Mouse (Mus musculus) MEL (cell line): ENCODE measurements at regions not wholly inside any gene's neighbourhood (a gene's known extent, or its start where the extent isn't known, plus 50 kb on each side); places are given as distances from the start of the nearest gene placed in this dataset.

Source experiments
- DNase-seq: peaks from one replicate; pipeline ENCODE4 v3.0.0; 2011; ENCODE audit warnings: low read depth, low spot score
- H3K27ac ChIP-seq: 2 replicates; pipeline ENCODE4 v1.5.1; 2012; ENCODE audit warnings: low read depth, mild to moderate bottlenecking, control low read depth, low read length, moderate library complexity; ENCODE audit not compliant: control insufficient read depth
- H3K27me3 ChIP-seq, 2 experiments: fragments of 150-350 bp in 1 of 2; sonication (generic) in 1 of 2; 2 replicates each; pipeline ENCODE4 v1.6.1; 2012; ENCODE audit warnings: low read length in 2 of 2, mild to moderate bottlenecking in 2 of 2, improper control_type of control experiment in 1 of 2, moderate library complexity in 1 of 2; ENCODE audit not compliant: insufficient read depth in 2 of 2, control insufficient read depth in 1 of 2
- H3K36me3 ChIP-seq, 2 experiments: 2 replicates each; pipeline ENCODE4 v1.6.1; 2012 to 2014; ENCODE audit warnings: low read length in 2 of 2, improper control_type of control experiment in 1 of 2, inconsistent platforms in 1 of 2, mild to moderate bottlenecking in 1 of 2; ENCODE audit not compliant: insufficient read depth in 2 of 2, control insufficient read depth in 1 of 2
- H3K4me1 ChIP-seq, 2 experiments: fragments of 150-350 bp in 1 of 2; sonication (generic) in 1 of 2; 2 replicates each; pipeline ENCODE4 v1.6.1; 2012; ENCODE audit warnings: low read length in 2 of 2, improper control_type of control experiment in 1 of 2, mild to moderate bottlenecking in 1 of 2; ENCODE audit not compliant: insufficient read depth in 2 of 2, control insufficient read depth in 1 of 2
- H3K4me3 ChIP-seq, 2 experiments: fragments of 150-350 bp in 1 of 2; sonication (generic) in 1 of 2; 2 replicates each; pipeline ENCODE4 v1.5.1; 2012; ENCODE audit warnings: low read depth in 2 of 2, low read length in 2 of 2, mild to moderate bottlenecking in 2 of 2, moderate library complexity in 2 of 2, control low read depth in 1 of 2, improper control_type of control experiment in 1 of 2; ENCODE audit not compliant: control insufficient read depth in 1 of 2, insufficient read depth in 1 of 2
- H3K79me2 ChIP-seq: 2 replicates; pipeline ENCODE4 v1.6.1; 2012; ENCODE audit warnings: mild to moderate bottlenecking, low read length, moderate library complexity; ENCODE audit not compliant: control insufficient read depth, poor library complexity, insufficient read depth
- H3K9ac ChIP-seq: 2 replicates; pipeline ENCODE4 v1.6.1; 2012; ENCODE audit warnings: low read depth, mild to moderate bottlenecking, control low read depth, low read length, moderate library complexity; ENCODE audit not compliant: control insufficient read depth, poor library complexity, severe bottlenecking
- H3K9me3 ChIP-seq: fragments of 150-350 bp; sonication (generic); replicated peaks from 2 replicates; pipeline ENCODE4 v1.6.1; 2012; ENCODE audit warnings: mild to moderate bottlenecking, low read length, improper control_type of control experiment, moderate library complexity; ENCODE audit not compliant: insufficient read depth
- CHD1 ChIP-seq: IDR thresholded peaks from 2 replicates; pipeline ENCODE4 v1.6.1; 2012; ENCODE audit warnings: low read depth, mild to moderate bottlenecking, inconsistent platforms, low read length, improper control_type of control experiment
- CHD2 ChIP-seq: IDR thresholded peaks from 2 replicates; pipeline ENCODE4 v1.6.1; 2011; ENCODE audit warnings: low read length, improper control_type of control experiment
- CTCF ChIP-seq, 3 experiments: IDR thresholded peaks in 2 of 3; conservative IDR thresholded peaks in 1 of 3; 2 replicates each; pipeline ENCODE4 v1.5.1; 2011 to 2012; ENCODE audit warnings: low read length in 3 of 3, low read depth in 2 of 3, mild to moderate bottlenecking in 2 of 3, improper control_type of control experiment in 1 of 3, inconsistent platforms in 1 of 3, mixed read lengths in 1 of 3, moderate library complexity in 1 of 3; ENCODE audit not compliant: control insufficient read depth in 1 of 3, insufficient read depth in 1 of 3, poor library complexity in 1 of 3, severe bottlenecking in 1 of 3
- ETS1 ChIP-seq: IDR thresholded peaks from 2 replicates; pipeline ENCODE4 v1.6.1; 2012; ENCODE audit warnings: low read depth, mild to moderate bottlenecking, inconsistent platforms, low read length, improper control_type of control experiment, moderate library complexity
- HCFC1 ChIP-seq: IDR thresholded peaks from 2 replicates; pipeline ENCODE4 v1.6.1; 2012; ENCODE audit warnings: low read depth, mild to moderate bottlenecking, inconsistent platforms, low read length, improper control_type of control experiment, moderate library complexity
- MAFK ChIP-seq: IDR thresholded peaks from 2 replicates; pipeline ENCODE4 v1.6.1; 2011; ENCODE audit warnings: low read depth, mild to moderate bottlenecking, low read length, improper control_type of control experiment, borderline replicate concordance
- MAX ChIP-seq: IDR thresholded peaks from 2 replicates; pipeline ENCODE4 v1.6.1; 2011; ENCODE audit warnings: low read length, improper control_type of control experiment
- MAZ ChIP-seq: IDR thresholded peaks from 2 replicates; pipeline ENCODE4 v1.6.1; 2012; ENCODE audit warnings: low read depth, mild to moderate bottlenecking, inconsistent platforms, low read length, improper control_type of control experiment
- MEF2A ChIP-seq: IDR thresholded peaks from 2 replicates; pipeline ENCODE4 v1.6.1; 2014; ENCODE audit warnings: low read depth, mild to moderate bottlenecking, inconsistent platforms, low read length, improper control_type of control experiment; ENCODE audit not compliant: poor library complexity, insufficient replicate concordance, severe bottlenecking; ENCODE audit errors: extremely low read depth
- MYB ChIP-seq: IDR thresholded peaks from 2 replicates; pipeline ENCODE4 v1.6.1; 2011; ENCODE audit warnings: mild to moderate bottlenecking, low read depth, low read length, improper control_type of control experiment
- MYC ChIP-seq: IDR thresholded peaks from 2 replicates; pipeline ENCODE4 v1.6.1; 2011; ENCODE audit warnings: low read depth, mild to moderate bottlenecking, low read length, improper control_type of control experiment, moderate library complexity
- NRF1 ChIP-seq: IDR thresholded peaks from 2 replicates; pipeline ENCODE4 v1.6.1; 2014; ENCODE audit warnings: low read depth, mild to moderate bottlenecking, inconsistent platforms, low read length, improper control_type of control experiment, moderate library complexity; ENCODE audit not compliant: poor library complexity, insufficient read depth, severe bottlenecking
- POLR2A ChIP-seq, 2 experiments: IDR thresholded peaks; 2 replicates each; pipeline ENCODE4 v1.6.1; 2011 to 2012; ENCODE audit warnings: low read length in 2 of 2, mild to moderate bottlenecking in 2 of 2, control low read depth in 1 of 2, improper control_type of control experiment in 1 of 2, low read depth in 1 of 2, moderate library complexity in 1 of 2; ENCODE audit not compliant: control insufficient read depth in 1 of 2, insufficient read depth in 1 of 2, poor library complexity in 1 of 2
- SIN3A ChIP-seq: IDR thresholded peaks from 2 replicates; pipeline ENCODE4 v1.6.1; 2012; ENCODE audit warnings: low read length, improper control_type of control experiment, inconsistent platforms
- USF1 ChIP-seq: IDR thresholded peaks from 2 replicates; pipeline ENCODE4 v1.6.1; 2014; ENCODE audit warnings: low read depth, mild to moderate bottlenecking, inconsistent platforms, low read length, improper control_type of control experiment, moderate library complexity
- ZC3H11A ChIP-seq: IDR thresholded peaks from 2 replicates; pipeline ENCODE4 v1.6.1; 2012; ENCODE audit warnings: low read depth, mild to moderate bottlenecking, inconsistent platforms, low read length, improper control_type of control experiment

- H3K36me3 ChIP-seq: no peaks in the 10 kb centered on the region
- TF ChIP-seq POLR2A (IDR thresholded peaks at IDR 0.05; ENCODE audit: control insufficient read depth in 1 of 2, insufficient read depth in 1 of 2, low read depth in 1 of 2, low read length in 2 of 2, poor library complexity in 1 of 2): no peak
- TF ChIP-seq MEF2A: no peak
- H3K4me1 ChIP-seq: no peaks in the 10 kb centered on the region
- no peak overlapping the region for H3K9ac ChIP-seq
- DNase-seq: no peak
- H3K27ac ChIP-seq: no peak overlapping the region
- no peaks in the 10 kb centered on the region for H3K27me3 ChIP-seq
- H3K79me2 ChIP-seq: no peaks in the 10 kb centered on the region
- H3K9me3 ChIP-seq: no peaks in the 10 kb centered on the region
- H3K4me3 ChIP-seq: no peak overlapping the region
Observed at GRCm38 (mm10) chr10:102712263-102712662, 200.2 kb downstream of the Rassf9 start.

GRCm38 (mm10) chr10:102705848-102706247 is 193.8 kb downstream of the Rassf9 start:
- Histone ChIP-seq H3K9me3 (no peaks in the 10 kb centered on the region), H3K36me3 (no peaks in the 10 kb centered on the region), H3K27ac (no peak overlapping the region)
- no peak for DNase-seq
- TF ChIP-seq MAFK (no peak), CHD2 (no peak)
- TF ChIP-seq, all 39 proteins: peak for 0
- Histone ChIP-seq H3K9ac (no peak overlapping the region), H3K27me3 (no peaks in the 10 kb centered on the region), H3K79me2 (no peaks in the 10 kb centered on the region), H3K4me3 (no peak overlapping the region), H3K4me1 (no peaks in the 10 kb centered on the region)

- Histone ChIP-seq H3K9ac (no peak overlapping the region), H3K79me2 (no peaks in the 10 kb centered on the region), H3K4me1 (no peaks in the 10 kb centered on the region), H3K36me3 (no peaks in the 10 kb centered on the region), H3K27me3 (no peaks in the 10 kb centered on the region), H3K27ac (no peak overlapping the region), H3K4me3 (no peak overlapping the region), H3K9me3 (no peaks in the 10 kb centered on the region)
- TF ChIP-seq MAZ: no peak
- TF ChIP-seq ZC3H11A: no peak
- no peak for TF ChIP-seq MYC
- no peak for TF ChIP-seq MAFK
- TF ChIP-seq CHD1: no peak
- no peak for TF ChIP-seq MYB
- TF ChIP-seq NRF1: no peak
- no peak for TF ChIP-seq HCFC1
- no peak for TF ChIP-seq SIN3A
- no peak for TF ChIP-seq MAX
- no peak for TF ChIP-seq ETS1
- TF ChIP-seq CTCF (IDR thresholded peaks at IDR 0.05 in 2 of 3, conservative IDR thresholded peaks at IDR 0.05 in 1 of 3; ENCODE audit: control insufficient read depth in 1 of 3, insufficient read depth in 1 of 3, low read depth in 2 of 3, low read length in 3 of 3, poor library complexity in 1 of 3, severe bottlenecking in 1 of 3): no peak
- TF ChIP-seq USF1: no peak
- DNase-seq: no peak
Observed at GRCm38 (mm10) chr10:102694810-102695209, 182.8 kb downstream of the Rassf9 start.
